Mouse (Mus musculus) forebrain, embryonic 10.5 days (tissue): ENCODE results near the gene Zfand6. TPM values are rescaled to one million over a fixed set of nuclear protein-coding genes. Genes with fewer than 3 reads are reported as not detected.

ENCODE experiments used
- DNase-seq: peaks from one replicate; pipeline ENCODE4 v3.0.0-alpha.2; 2017; ENCODE audit warnings: low spot score; ENCODE audit errors: extremely low spot score
- H3K27ac ChIP-seq: fragments of 300-500 bp; sonication (generic); 2 replicates; pipeline ENCODE4 v1.5.1; 2016; ENCODE audit warnings: mild to moderate bottlenecking
- H3K27me3 ChIP-seq: fragments of 300-500 bp; sonication (generic); 2 replicates; pipeline ENCODE4 v1.6.1; 2016; ENCODE audit warnings: mild to moderate bottlenecking; ENCODE audit not compliant: poor library complexity, severe bottlenecking
- H3K36me3 ChIP-seq: fragments of 300-500 bp; sonication (generic); replicated peaks from 2 replicates; pipeline ENCODE4 v1.6.1; 2016; ENCODE audit warnings: mild to moderate bottlenecking, moderate library complexity
- H3K4me1 ChIP-seq: fragments of 300-500 bp; sonication (generic); 2 replicates; pipeline ENCODE4 v1.6.1; 2016
- H3K4me3 ChIP-seq: fragments of 300-500 bp; sonication (generic); 2 replicates; pipeline ENCODE4 v1.5.1; 2016; ENCODE audit warnings: mild to moderate bottlenecking, moderate library complexity
- H3K9me3 ChIP-seq: fragments of 300-500 bp; sonication (generic); 2 replicates; pipeline ENCODE4 v1.6.1; 2016; ENCODE audit warnings: mild to moderate bottlenecking, moderate library complexity
- WGBS: fragments of 180-500 bp; shearing (Covaris S2); methylation state at CpG from one replicate; pipeline ENCODE4 v1.1.7; 2016; 5-methylcytosine and 5-hydroxymethylcytosine counted together
- polyA plus RNA-seq: library from polyadenylated mRNA; unstranded; fragments of >200 nt; fragmentation: Nextera tagmentation; extraction: Ambion mirVana; gene quantifications from 2 replicates; pipeline ENCODE4 v1.2.1, GENCODE M21; 2016

The Zfand6 gene
- polyA plus RNA-seq, 1 experiment from 2014 or later: 149 TPM

DNA sequence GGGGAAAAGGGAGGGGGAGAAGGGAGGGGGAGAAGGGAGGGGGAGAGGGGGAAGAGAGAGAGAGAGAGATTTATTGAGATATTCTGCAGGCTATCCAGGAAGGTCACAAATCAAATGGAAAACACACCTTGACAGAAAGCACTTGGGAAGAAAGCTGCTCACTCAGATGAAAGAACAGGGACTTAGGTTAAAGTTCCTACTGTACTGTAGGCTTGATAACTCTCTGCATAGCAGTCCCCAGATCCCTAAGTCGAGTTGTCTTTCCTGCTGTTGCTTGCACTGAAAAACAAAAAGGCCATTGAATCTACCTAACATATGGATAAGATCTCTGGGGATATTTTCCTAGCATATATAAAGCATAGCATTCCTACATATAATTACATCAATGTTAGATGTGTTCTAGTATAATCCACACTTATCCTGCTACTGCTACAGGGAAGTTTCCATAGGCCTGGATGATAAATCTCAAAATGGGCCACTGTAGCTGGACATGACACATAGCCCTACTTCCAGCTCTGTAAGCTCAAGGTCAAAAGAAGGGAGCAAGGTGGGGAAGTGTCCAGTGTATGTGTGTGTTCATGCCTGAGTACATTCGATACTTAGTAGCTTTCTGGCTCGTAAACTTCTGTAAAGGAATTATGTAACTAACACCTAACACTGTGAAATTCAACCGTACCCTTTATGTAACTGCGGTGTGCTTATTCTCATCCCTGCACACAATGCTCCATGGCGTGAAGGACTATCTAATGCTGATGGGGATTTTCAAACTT, 47.4 kb downstream of the Zfand6 start:
- 87% methylated on average over 6 of the region's 6 CpGs for WGBS
- Histone ChIP-seq H3K27ac (no peak overlapping the region), H3K9me3 (no peaks in the 10 kb centered on the region), H3K36me3 (no peaks in the 10 kb centered on the region), H3K27me3 (no peaks in the 10 kb centered on the region), H3K4me1 (peaks cover 10% of the 10 kb centered on the region; the same call in 1 of the 2 replicates), H3K4me3 (no peak overlapping the region)
- DNase-seq: no peak

DNA sequence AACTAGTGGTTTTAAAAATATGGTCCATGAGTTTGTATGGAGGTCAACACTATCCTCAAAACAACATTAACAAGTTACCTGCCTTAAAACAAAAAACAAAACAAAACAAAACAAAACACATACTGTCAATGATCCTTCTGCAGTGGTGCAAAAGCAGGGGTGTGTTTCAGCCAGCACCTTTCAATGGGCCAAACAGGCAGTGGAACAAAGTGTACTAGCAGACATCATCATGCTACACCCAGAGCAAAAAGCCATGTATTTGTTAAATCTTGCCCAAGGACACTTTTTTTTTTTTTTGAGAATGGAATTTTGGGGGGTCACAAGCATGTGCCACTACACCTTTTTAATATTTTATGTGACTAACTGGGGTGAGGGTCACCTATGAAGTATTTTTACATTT, 52.8 kb downstream of the Zfand6 start:
- Histone ChIP-seq H3K27ac (no peak overlapping the region), H3K4me1 (peaks cover 9% of the 10 kb centered on the region; the same call in 1 of the 2 replicates), H3K27me3 (no peaks in the 10 kb centered on the region), H3K9me3 (no peaks in the 10 kb centered on the region), H3K4me3 (no peak overlapping the region), H3K36me3 (peaks cover 18% of the 10 kb centered on the region)
- DNase-seq: no peak

DNA sequence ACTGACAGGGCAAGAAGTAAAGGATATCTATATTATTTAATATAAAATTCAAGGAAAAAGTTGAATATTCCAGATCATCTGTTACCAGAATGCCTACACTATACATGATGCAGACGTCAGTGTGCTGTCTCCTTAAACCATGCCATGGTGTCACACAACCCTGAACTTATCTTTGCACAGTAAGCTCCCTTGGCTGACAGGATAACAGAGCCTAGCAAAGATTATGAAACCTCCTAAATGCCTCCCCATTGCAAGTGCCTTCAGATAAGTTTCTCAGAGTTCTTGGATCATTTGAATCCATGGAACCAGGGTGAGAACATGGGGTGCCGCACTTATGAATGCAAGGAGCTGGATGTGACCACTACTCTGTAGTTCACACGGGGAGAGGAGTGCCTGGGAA, 57.9 kb downstream of the Zfand6 start:
- H3K27me3 ChIP-seq: no peaks in the 10 kb centered on the region
- H3K9me3 ChIP-seq: no peaks in the 10 kb centered on the region
- no peak for DNase-seq
- 87% methylated on average over 3 of the region's 3 CpGs for WGBS
- no peak overlapping the region for H3K27ac ChIP-seq
- H3K4me1 ChIP-seq: 0 out of 2 replicates have a peak, but pooled peaks cover 3% of the 10 kb centered on the region
- H3K36me3 ChIP-seq: peaks cover 51% of the 10 kb centered on the region
- no peak overlapping the region for H3K4me3 ChIP-seq

DNA sequence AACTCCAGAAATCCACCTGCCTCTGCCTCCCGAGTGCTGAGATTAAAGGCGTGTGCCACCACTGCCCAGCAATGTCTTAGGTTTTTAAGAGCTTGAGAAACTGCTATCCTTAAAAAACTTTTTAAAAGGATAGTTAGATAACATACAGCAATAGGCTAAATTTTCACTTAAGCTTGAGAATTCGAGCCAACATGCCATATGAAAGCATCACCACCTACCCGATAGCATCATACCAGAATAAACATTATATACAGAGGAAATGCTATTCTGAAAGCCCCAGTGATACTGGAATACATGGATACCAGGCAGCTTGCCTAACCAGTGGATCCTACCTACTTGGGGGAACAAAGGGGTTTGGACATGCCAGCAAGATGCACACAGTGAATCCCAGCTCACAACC, 66.0 kb downstream of the Zfand6 start:
- DNase-seq: no peak
- WGBS: 96% methylated on average over 4 of the region's 4 CpGs
- Histone ChIP-seq H3K36me3 (peaks cover 52% of the 10 kb centered on the region), H3K27me3 (no peaks in the 10 kb centered on the region), H3K4me1 (no peaks in the 10 kb centered on the region), H3K9me3 (peaks cover 5% of the 10 kb centered on the region; the same call in 1 of the 2 replicates), H3K27ac (no peak overlapping the region), H3K4me3 (no peak overlapping the region)

DNA sequence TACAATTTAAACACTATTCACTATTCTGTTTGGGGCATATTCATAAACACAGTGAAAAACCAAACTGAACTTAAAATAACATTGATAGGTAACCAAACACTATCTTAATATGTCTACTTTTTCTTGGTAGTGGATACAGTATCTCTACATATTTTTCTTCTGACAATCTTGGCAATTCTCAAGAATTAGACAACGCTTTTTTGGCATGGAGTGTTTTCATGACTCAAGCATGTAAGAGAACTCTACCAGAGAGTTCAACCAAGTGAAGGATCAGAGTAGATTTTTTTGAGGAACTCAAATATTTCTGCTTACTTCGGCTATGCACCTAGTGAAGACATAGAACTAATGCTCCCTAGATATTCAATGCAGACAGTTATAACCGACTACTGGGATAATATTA, 68.8 kb downstream of the Zfand6 start:
- no peak for DNase-seq
- Histone ChIP-seq H3K27ac (no peak overlapping the region), H3K36me3 (peaks cover 66% of the 10 kb centered on the region), H3K9me3 (peaks cover 5% of the 10 kb centered on the region; the same call in 1 of the 2 replicates), H3K27me3 (no peaks in the 10 kb centered on the region), H3K4me1 (no peaks in the 10 kb centered on the region), H3K4me3 (no peak overlapping the region)
- 93% methylated on average over 3 of the region's 3 CpGs for WGBS

DNA sequence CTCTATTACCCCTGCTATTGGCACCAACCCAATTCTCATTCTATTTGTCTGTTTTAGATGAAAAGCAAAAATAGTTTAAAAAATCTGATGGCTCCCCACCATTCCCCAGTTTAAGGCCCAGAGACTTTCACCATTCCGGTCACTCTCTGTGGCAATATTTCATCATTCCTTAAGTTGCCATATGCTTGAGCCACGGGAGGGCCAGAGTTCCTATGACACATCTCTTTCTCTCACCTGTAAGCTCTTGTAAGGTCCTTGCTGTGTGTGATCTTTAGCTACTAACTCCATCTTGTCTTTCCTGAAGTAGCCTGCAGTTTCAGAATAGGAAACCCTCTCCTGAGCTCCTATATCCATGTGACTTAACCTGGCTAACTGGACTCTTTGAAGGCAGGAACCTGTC, 70.8 kb downstream of the Zfand6 start:
- Histone ChIP-seq H3K4me1 (no peaks in the 10 kb centered on the region), H3K27me3 (no peaks in the 10 kb centered on the region), H3K4me3 (no peak overlapping the region), H3K36me3 (peaks cover 53% of the 10 kb centered on the region), H3K9me3 (no peaks in the 10 kb centered on the region), H3K27ac (no peak overlapping the region)
- no peak for DNase-seq
- WGBS: 91% methylated on average over 2 of the region's 2 CpGs

DNA sequence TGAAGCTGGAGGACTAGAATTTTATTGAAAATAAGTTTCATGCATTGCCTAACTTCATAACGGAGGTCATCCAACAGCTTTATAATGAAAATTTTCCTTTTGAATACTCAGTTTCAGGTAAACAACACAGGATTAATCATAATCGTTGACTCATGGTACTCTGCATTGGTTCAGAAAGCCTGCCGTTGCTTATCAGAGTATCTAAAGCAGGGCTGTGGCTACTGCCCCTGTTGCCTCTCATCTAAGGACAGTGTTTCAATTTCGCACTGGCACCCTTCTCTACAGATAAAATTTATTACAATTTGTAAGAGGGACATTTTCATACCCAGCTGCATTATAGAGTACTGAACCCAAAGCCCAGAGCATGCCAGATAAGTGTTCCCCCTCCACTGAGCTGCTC, 77.3 kb downstream of the Zfand6 start:
- 91% methylated on average over 4 of the region's 4 CpGs for WGBS
- H3K4me1 ChIP-seq: no peaks in the 10 kb centered on the region
- no peak overlapping the region for H3K4me3 ChIP-seq
- H3K27ac ChIP-seq: no peak overlapping the region
- H3K9me3 ChIP-seq: no peaks in the 10 kb centered on the region
- H3K27me3 ChIP-seq: no peaks in the 10 kb centered on the region
- no peak for DNase-seq
- H3K36me3 ChIP-seq: peaks cover 18% of the 10 kb centered on the region

DNA sequence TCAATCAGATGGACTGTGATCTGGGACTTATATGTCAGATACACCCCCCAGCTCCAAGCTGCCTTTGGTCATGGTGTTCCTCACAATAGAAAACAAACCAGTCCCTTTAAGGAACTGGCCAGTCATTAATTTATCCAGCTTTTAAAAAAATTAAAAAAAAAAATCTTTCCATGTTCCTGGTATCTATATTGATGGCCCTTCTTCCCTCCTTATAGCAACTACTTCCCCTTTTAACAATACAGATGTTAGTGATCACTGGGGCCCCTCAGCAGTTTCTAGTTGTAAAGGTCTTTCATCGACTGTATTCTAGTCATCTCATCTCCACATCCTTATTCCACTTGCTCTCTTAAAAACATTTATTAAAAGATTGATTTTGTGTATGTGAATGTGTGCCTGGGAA, 78.2 kb downstream of the Zfand6 start:
- no peak overlapping the region for H3K27ac ChIP-seq
- no peaks in the 10 kb centered on the region for H3K27me3 ChIP-seq
- no peak overlapping the region for H3K4me3 ChIP-seq
- no peaks in the 10 kb centered on the region for H3K9me3 ChIP-seq
- peaks cover under 1% of the 10 kb centered on the region; the same call in 1 of the 2 replicates for H3K4me1 ChIP-seq
- peaks cover 10% of the 10 kb centered on the region for H3K36me3 ChIP-seq
- 92% methylated on average over 1 of the region's 1 CpGs for WGBS
- DNase-seq: no peak

DNA sequence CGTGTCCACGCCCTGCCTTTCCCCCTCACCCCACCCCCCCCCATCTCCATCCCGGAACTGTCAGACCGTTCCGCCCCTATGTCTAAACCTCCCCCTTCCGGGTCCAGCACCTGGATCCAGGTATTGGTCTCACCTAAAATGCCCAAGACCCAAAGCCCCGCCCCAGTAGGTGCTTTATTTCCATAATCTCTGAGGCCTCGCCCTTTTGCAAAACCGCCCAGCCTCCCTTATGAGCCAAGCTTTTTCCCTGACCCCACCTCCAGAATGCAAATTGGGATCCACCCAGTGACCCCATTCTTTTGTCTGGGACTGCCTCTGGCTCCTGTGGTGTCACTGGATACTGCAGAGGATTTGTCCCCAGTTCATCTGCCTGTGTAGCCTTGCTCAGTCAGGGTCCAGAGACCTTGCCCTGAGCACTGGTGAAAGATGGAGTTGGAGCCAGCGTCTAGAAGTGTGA, 83.4 kb downstream of the Zfand6 start, which contains the start of gene Fah:
Fah (minus strand) TSS at position 430 of the 457 bp plus-strand sequence.
- H3K36me3 ChIP-seq: no peaks in the 10 kb centered on the region
- peak within 1 kb of the TSS; percentile 79 for H3K27ac ChIP-seq
- WGBS: 1% methylated on average over 10 of the region's 10 CpGs
- H3K9me3 ChIP-seq: no peaks in the 10 kb centered on the region
- H3K4me3 ChIP-seq: peak within 1 kb of the TSS; percentile 70
- no peak for DNase-seq
- peaks cover 16% of the 10 kb centered on the region for H3K4me1 ChIP-seq
- peaks cover 16% of the 10 kb centered on the region for H3K27me3 ChIP-seq

DNA sequence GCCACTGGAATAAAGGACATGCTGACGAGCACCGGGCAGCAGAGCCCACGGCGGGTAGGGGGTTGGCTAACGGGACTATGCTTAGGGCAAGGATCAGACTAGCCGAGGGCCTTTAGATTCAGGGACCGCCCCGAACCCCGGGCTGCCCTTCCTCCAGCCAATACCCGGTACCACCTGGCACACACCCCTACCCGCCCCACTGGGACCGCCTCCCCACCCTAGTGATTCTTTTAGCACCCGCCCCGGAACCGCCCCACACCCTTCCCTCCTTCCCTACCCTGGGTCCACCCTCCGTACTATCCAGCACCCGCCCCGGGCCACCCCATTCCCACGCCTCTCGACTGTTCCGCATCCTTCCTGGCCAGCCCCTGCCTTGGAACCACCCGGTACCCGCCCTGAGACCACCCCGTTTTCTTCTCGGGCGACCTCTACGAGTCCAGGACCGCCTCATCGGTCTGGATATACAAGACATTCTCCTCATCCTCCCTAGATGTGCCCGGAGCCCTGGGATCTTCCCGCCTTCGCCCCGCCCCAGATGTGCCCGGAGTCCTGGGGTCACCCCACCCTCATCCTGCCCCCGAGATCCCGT, 84.0 kb downstream of the Zfand6 start:
- peak overlapping the region; percentile 79 for H3K27ac ChIP-seq
- peak; percentile 47 for DNase-seq

DNA sequence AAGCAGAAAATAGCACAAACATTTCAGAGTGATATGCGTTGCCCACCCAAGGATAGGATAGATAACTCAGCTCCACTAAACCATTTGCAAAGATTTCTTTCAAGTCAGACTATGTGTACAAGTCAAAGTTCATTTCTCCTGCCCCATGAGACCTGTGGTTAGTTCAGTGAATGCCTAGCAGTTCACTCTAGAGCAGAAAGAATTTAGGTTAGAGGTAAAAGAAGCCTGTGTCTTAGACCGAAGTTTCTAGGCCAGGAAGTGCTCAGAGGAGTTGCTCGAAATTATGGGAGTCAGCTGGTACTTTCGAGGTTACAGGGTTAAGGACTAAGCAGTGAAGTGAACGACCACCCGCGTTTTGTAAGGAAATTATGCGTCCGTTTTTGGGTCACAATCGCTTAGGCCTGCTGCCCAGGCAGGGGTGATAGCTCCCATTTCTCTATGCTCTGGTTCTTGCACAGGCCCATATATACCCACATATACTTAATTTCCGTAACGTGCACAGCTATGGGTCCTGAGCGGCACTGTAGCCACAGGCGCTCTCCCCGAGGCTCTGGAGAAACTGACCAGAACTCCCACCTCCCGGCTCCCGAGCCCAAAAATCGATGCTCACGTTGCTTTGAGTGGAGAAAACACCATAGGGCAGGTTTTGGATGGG, 84.6 kb downstream of the Zfand6 start:
- H3K4me3 ChIP-seq: peak overlapping the region; percentile 70
- no peak for DNase-seq
- no peaks in the 10 kb centered on the region for H3K36me3 ChIP-seq
- H3K27me3 ChIP-seq: peaks cover 16% of the 10 kb centered on the region
- H3K4me1 ChIP-seq: peaks cover 16% of the 10 kb centered on the region
- H3K9me3 ChIP-seq: no peaks in the 10 kb centered on the region
- H3K27ac ChIP-seq: 0 out of 2 replicates have a peak overlapping the region, but pooled peaks have one; percentile 79
- WGBS: 9% methylated on average over 19 of the region's 19 CpGs

More for the DNA sequence above, 84.0 kb downstream of the Zfand6 start:
- Histone ChIP-seq H3K4me1 (peaks cover 16% of the 10 kb centered on the region), H3K27me3 (peaks cover 16% of the 10 kb centered on the region), H3K36me3 (no peaks in the 10 kb centered on the region), H3K4me3 (peak overlapping the region; percentile 70), H3K9me3 (no peaks in the 10 kb centered on the region)
- under 1% methylated on average over 35 of the region's 36 CpGs for WGBS

DNA sequence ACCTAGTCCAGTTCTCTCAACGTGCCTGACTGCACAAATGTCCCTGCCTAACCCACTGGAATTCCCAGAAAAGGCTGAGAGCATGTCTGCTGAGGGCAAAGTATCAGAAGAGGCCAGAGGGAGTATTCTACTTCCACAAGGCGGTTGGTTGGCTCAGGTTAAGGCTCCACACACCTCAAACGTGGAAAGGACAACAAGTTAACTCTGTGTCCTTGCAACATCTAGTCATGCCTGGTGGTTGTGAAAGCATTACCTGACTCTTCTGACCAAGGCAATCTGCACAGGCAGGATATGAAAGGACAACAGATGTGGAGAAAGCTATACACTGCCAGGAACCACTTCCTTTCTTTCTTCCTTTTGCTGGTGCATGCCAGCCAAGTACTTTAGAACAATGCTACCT, 85.3 kb downstream of the Zfand6 start:
- DNase-seq: peak; percentile 12
- Histone ChIP-seq H3K4me1 (peaks cover 16% of the 10 kb centered on the region), H3K36me3 (no peaks in the 10 kb centered on the region), H3K9me3 (no peaks in the 10 kb centered on the region), H3K4me3 (no peak overlapping the region), H3K27me3 (peaks cover 16% of the 10 kb centered on the region), H3K27ac (no peak overlapping the region)
- WGBS: 64% methylated on average over 3 of the region's 3 CpGs

DNA sequence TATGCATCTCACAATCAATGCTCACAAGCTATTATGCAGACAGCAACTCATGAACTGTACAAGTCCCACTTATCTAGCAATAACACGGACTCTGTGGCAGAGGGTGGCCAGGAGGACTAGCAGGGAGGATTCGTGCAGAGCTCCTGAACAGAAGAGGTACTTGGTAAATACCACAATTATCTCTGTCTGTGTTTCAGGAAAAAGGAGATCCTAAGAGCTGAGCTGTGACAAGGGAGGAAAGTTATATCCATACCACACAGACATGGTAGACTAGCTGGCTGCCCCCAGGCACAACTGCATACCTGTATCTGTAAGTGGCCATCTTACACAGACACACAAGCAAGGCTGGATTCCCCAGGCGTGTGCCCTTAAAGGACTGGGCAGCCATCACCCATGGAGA, 88.4 kb downstream of the Zfand6 start:
- no peaks in the 10 kb centered on the region for H3K9me3 ChIP-seq

More for the DNA sequence above, 88.4 kb downstream of the Zfand6 start:
- 86% methylated on average over 3 of the region's 3 CpGs for WGBS
- H3K27me3 ChIP-seq: peaks cover 16% of the 10 kb centered on the region
- H3K36me3 ChIP-seq: no peaks in the 10 kb centered on the region
- peak; percentile 3 for DNase-seq
- no peak overlapping the region for H3K27ac ChIP-seq
- H3K4me3 ChIP-seq: no peak overlapping the region
- H3K4me1 ChIP-seq: peaks cover 13% of the 10 kb centered on the region
